Mouse (Mus musculus): Measurements from ENCODE around the gene Tmem184b. TPM values are rescaled to one million over a fixed set of nuclear protein-coding genes. Genes with fewer than 3 reads are reported as not detected.

Tmem184b gene
- total and polyA plus RNA-seq, 3 experiments: 7.1 to 42.7 (median 21.1) TPM

DNA sequence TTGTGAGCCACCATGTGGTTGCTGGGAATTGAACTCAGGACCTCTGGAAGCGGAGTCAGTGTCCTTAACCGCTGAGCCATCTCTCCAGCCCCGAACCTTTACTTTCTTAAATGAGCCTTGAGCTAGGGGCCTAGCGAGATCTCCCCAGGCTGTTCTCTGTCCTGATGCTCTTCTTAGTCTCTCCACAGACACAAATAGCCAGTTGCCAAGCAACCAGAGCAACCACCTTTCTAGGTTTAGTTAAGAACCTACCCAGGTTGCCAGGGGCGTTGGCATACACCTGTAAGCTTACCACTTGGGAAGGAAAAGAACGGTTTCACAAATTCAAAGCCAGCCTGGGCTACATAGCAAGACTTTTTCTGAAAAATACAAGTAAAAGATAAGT is 73.4 kb downstream of the Tmem184b start:
- H3K9me3 ChIP-seq (replicated peaks; ENCODE audit: low read length): no peaks in the 10 kb centered on the region
- in situ Hi-C loops (cut with MboI; ENCODE audit: low pct_ligation_motif_present, low pct_unique_long_range_greater_than_20kb, low sequenced_read_pairs): loop anchor here (25.0 kb wide), 1 partner anchor 418 kb away; the partner anchor contains the start of gene Pdxp
- no peaks in the 10 kb centered on the region for H3K36me3 ChIP-seq (replicated peaks in 1 of 2; ENCODE audit: control insufficient read depth in 1 of 2, insufficient read depth in 1 of 2, low read length in 1 of 2)
- H3K4me3 ChIP-seq (replicated peaks in 1 of 3; ENCODE audit: low read depth in 2 of 3, low read length in 2 of 3, poor library complexity in 1 of 3): no peak overlapping the region
- dilution Hi-C loops (cut with MboI; ENCODE audit: extremely low pct_ligation_motif_present, extremely low pct_unique_long_range_greater_than_20kb, low sequenced_read_pairs): no loop called here
- peak overlapping the region; percentile 81; the same call in 1 of the 2 replicates for H3K27ac ChIP-seq (ENCODE audit: insufficient read depth, low read depth)
- peaks cover 17 to 59% of the 10 kb centered on the region in 2 experiments for H3K4me1 ChIP-seq (ENCODE audit: control insufficient read depth in 1 of 2, insufficient read depth in 2 of 2)
- TF ChIP-seq NELFE (IDR thresholded peaks at IDR 0.05; ENCODE audit: low read depth, low read length) (no peak), MYC (IDR thresholded peaks at IDR 0.05; ENCODE audit: low read depth, low read length) (no peak), TBP (conservative IDR thresholded peaks at IDR 0.05; ENCODE audit: low read depth, low read length) (peak; percentile 94), TCF12 (IDR thresholded peaks at IDR 0.05; ENCODE audit: low read depth, low read length) (no peak), E2F4 (IDR thresholded peaks at IDR 0.05; ENCODE audit: insufficient replicate concordance, low read depth, low read length) (no peak), HCFC1 (IDR thresholded peaks at IDR 0.05; ENCODE audit: low read depth, low read length) (no peak), USF1 (IDR thresholded peaks at IDR 0.05; ENCODE audit: low read depth, low read length) (no peak), ETS1 (conservative IDR thresholded peaks at IDR 0.05; ENCODE audit: low read depth, low read length) (no peak), MAFK (IDR thresholded peaks at IDR 0.05; ENCODE audit: insufficient replicate concordance, low read length) (0 out of 2 replicates have a peak, but pooled peaks have one; percentile 36), ZMIZ1 (IDR thresholded peaks at IDR 0.05; ENCODE audit: low read depth, low read length) (no peak)
- H3K27me3 ChIP-seq (replicated peaks): no peaks in the 10 kb centered on the region
- H3K9ac ChIP-seq (ENCODE audit: insufficient read depth, low read depth): no peak overlapping the region
- peaks cover 19% of the 10 kb centered on the region for H3K79me2 ChIP-seq (replicated peaks; ENCODE audit: control insufficient read depth, extremely low read depth, insufficient read depth, poor library complexity, severe bottlenecking)
- peak overlapping the region; percentile 52; the same call in 1 of the 2 replicates for H3K4me2 ChIP-seq (ENCODE audit: insufficient read depth, low read depth, poor library complexity, severe bottlenecking)
- peak; percentile 82 for DNase-seq (ENCODE audit: extremely low read depth)

DNA sequence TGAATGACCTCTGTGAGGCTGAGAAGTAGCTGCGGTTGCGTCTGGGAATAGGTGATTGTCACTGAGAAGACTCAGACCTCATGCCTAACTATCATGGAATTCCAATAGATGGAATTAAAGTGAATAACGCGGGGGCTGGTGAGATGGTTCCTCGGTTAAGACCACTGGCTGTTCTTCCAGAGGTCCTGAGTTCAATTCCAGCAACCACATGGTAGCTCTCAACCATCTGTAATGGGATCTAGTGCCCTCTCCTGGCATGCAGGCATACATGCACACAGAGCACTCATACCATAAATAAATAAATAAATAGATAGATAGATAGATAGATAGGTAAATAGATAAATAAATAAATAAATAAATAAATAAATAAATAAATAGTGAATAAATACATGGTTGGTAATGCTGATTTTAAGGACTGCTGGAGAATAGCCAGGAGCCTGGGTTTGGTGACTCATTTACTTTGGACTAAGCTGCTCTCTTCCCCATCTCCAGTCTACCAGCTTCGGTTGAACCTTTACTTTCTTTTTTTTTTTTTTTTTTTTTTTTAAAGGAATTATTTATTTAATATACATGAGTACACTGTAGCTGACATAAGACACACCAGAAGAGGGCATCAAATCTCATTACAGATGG is 73.9 kb downstream of the Tmem184b start:
- DNase-seq (ENCODE audit: extremely low read depth): no peak
- Histone ChIP-seq H3K4me3 (replicated peaks in 1 of 3; ENCODE audit: low read depth in 2 of 3, low read length in 2 of 3, poor library complexity in 1 of 3) (no peak overlapping the region), H3K4me2 (ENCODE audit: insufficient read depth, low read depth, poor library complexity, severe bottlenecking) (no peak overlapping the region), H3K79me2 (replicated peaks; ENCODE audit: control insufficient read depth, extremely low read depth, insufficient read depth, poor library complexity, severe bottlenecking) (peaks cover 20% of the 10 kb centered on the region), H3K36me3 (replicated peaks in 1 of 2; ENCODE audit: control insufficient read depth in 1 of 2, insufficient read depth in 1 of 2, low read length in 1 of 2) (peaks cover 0 to under 1% of the 10 kb centered on the region in 2 experiments), H3K4me1 (ENCODE audit: control insufficient read depth in 1 of 2, insufficient read depth in 2 of 2) (peaks cover 18 to 59% of the 10 kb centered on the region in 2 experiments), H3K27me3 (replicated peaks) (no peaks in the 10 kb centered on the region), H3K9ac (ENCODE audit: insufficient read depth, low read depth) (no peak overlapping the region), H3K9me3 (replicated peaks; ENCODE audit: low read length) (no peaks in the 10 kb centered on the region), H3K27ac (ENCODE audit: insufficient read depth, low read depth) (peak overlapping the region; percentile 81)
- in situ Hi-C loops (cut with MboI; ENCODE audit: low pct_ligation_motif_present, low pct_unique_long_range_greater_than_20kb, low sequenced_read_pairs): loop anchor here (25.0 kb wide), 1 partner anchor 417 kb away; the partner anchor contains the start of gene Pdxp
- TF ChIP-seq ZNF384 (IDR thresholded peaks at IDR 0.05; ENCODE audit: low read depth, low read length) (peak; percentile 72), SIN3A (IDR thresholded peaks at IDR 0.05; ENCODE audit: low read length) (no peak), ELF1 (IDR thresholded peaks at IDR 0.05; ENCODE audit: low read depth, low read length) (peak; percentile 44; the same call in 1 of the 2 replicates), CTCF (conservative IDR thresholded peaks at IDR 0.05 in 1 of 2, IDR thresholded peaks at IDR 0.05 in 1 of 2; ENCODE audit: low read depth in 2 of 2, low read length in 2 of 2) (peak in 1 of 2 experiments; percentile 36; a peak in 1 of 4 replicates)
- dilution Hi-C loops (cut with MboI; ENCODE audit: extremely low pct_ligation_motif_present, extremely low pct_unique_long_range_greater_than_20kb, low sequenced_read_pairs): no loop called here
